Mouse (Mus musculus): ENCODE data around the gene Camkv.

Gene Camkv

DNA sequence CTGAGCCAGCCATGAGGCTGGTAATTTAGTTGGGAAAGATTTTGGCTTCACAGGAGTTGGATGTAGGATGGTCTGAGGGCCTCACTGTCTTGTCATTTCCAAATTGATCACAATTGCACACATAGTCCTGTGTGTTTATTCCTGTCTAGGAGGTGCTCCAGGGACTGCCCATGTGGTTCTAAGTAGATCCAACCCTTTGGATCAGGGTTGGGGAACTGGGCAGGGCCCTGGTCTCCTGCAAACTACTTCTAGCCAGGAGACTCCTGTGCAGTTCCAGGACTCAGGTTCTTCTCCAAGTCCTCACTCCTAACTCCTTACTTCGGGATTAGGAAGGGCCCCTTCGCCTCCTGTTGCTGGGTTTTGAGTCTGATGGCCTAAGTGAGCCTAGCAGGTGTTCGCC, at the start of gene Camkv:
Gene Camkv (plus strand): TSS at position 301 of the 400 bp plus-strand sequence.
- DNase-seq (ENCODE audit: low spot score in 2 of 2) = no peak

DNA sequence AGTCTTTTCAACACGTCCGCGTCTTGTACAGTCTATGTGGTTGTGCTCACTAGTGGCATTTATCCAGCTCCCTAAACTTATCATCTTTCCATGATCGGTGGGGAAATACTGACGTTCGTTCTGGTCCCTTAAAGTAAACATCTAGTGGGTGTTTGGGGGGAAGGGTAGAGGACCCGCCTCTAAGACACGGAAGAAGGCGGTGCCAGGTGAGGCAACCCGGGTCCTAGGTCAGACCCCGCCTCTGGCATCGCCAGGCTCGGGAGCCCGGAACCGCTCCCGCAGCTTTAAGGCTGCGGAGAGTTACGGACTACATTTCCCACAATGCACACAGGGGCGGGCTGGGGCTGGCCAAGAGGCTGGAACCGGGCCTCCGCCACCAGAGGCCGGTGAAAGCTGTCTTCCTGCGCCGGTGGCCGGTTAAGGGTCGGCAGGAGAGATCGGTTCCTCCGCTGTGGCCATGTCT, 47.6 kb upstream of the Camkv start, which contains the start of gene Mon1a:
Gene Mon1a (plus strand): TSS at position 348 of the 463 bp plus-strand sequence.
- peak; percentile 91 to 93 for DNase-seq (ENCODE audit: low spot score in 2 of 2)

DNA sequence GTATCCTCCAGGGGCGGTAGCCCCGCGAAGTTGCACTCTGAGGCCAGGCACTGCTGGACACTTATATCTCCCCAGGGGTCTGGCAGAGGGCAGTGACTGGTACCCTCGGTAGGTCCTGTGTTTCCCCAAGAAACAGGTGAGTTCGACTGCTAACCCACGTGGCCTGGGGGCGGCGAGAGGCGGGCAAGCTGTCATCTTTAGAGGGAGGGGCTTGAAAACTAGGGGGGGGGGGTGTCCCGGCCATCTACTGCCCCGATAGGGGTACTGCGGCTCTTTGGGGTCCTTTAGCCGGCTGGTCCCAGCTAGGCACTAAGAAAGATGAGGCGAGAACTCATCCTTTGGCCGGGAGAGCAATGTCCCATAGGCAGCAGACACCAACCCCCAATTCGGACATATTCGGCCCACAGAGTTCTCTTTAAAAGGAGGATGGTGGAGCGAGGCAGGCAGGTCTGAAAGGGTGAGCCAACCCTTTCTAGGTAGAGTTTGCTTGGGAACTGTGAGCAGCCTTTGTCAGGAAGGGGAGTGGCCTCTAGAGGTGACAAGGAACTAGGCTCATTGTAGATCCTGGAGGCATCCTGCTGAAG, 47.1 kb upstream of the Camkv start:
- DNase-seq (ENCODE audit: low spot score in 2 of 2) = no peak

DNA sequence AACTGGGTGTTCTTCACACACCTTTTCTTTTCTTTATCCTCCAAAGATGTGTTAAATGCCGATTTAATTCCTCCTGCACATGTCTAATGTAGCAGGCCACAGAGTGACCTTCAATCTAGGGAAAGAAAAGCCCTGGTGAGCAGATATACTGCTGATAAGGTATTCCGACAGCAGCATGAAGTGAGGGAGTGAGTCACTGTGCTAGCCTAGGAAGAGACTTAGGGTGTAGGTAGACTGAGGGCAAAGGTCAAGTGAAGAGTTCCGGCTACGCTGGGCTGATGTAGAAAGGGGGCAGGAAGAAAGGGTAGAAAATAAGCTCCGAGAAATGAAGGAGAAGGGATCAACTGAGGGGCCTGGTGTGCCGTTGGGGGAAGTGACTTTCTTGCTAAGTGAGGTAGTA, 45.2 kb upstream of the Camkv start:
- no peak for DNase-seq (ENCODE audit: low spot score in 2 of 2)

DNA sequence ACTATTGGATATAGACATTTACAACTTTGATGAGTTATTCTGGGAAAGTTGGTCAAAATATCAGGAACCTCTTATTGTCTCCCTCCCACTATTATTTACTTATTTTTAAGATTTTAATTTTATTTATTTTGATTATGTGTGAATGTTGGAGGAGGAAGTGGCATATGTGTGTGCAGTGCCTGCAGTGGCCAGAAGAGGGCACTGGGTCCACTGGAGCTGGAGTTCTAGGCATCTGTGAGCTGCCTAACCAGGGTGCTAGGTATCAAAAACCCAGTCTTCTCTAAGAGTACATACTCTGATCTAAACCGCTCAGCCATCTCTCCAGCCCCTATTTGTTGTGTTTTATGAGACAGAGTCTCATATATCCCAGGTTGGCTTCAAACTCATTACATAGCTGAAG, 44.5 kb upstream of the Camkv start:
- DNase-seq (ENCODE audit: low spot score in 2 of 2) = no peak

DNA sequence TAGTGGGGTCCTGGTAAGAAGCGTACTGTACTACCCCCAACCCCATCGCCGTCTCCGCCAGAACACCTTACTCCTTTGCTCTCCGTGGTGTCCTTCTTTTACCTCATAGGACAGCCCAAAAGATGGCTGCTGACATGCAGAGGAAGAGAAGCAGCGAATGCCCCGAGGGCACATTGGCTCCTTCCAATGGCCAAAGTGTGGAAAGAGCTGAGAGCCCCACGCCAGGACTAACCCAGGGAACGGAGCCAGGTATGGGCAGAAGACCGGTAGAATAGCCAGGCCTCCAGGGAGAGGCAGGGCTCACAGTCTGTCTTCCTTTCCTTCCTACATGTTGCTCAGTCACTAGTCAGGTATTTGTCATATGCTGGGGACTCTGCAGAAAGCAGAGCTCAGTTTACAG, 36.9 kb upstream of the Camkv start:
- no peak for DNase-seq (ENCODE audit: low spot score in 2 of 2)

DNA sequence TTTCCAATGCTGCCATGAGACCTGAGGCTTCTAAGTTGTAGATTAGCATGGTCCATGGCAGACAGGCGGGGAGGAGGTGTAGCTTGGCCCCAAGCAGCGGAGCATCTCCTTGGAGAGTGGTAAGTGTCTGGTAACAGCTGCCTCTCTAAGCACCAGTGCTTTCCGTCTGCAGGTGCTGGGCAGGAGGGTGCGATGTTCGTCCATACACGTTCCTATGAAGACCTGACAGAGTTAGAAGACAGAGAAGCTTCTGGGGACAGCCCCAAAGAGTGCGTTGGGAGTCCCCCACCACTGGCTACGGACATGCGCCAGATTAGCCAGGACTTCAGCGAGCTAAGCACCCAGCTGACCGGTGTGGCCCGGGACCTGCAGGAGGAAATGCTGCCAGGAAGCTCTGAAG, 35.6 kb upstream of the Camkv start:
- no peak for DNase-seq (ENCODE audit: low spot score in 2 of 2)

DNA sequence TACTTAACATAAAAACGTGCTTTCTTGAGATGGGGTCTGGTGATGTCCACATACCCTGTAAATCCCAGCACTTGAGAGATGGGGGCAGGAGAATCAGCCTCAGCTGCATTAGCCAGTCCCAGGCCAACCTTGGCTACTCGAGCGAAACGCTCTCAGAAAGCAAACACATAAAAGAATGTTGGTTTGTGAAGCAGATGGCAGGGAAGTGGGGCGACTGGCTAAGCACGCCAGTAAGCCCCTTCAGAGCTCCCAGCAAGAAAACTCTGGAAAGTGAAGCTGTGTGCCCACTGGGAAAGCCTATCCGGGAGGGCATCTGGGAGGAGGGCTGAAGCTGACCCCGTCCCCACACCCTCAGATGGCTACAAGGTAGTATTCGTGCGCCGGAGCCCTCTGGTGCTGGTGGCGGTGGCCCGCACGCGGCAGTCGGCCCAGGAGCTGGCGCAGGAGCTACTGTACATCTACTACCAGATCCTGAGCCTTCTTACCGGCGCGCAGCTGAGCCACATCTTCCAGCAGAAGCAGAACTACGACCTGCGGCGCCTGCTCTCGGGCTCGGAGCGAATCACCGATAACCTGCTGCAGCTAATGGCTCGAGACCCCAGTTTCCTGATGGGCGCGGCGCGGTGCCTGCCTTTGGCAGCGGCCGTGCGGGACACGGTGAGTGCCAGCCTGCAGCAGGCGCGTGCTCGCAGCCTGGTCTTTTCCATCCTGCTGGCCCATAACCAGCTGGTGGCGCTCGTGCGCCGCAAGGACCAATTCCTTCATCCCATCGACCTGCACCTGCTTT, 34.4 kb upstream of the Camkv start:
- DNase-seq (ENCODE audit: low spot score in 2 of 2) = no peak

DNA sequence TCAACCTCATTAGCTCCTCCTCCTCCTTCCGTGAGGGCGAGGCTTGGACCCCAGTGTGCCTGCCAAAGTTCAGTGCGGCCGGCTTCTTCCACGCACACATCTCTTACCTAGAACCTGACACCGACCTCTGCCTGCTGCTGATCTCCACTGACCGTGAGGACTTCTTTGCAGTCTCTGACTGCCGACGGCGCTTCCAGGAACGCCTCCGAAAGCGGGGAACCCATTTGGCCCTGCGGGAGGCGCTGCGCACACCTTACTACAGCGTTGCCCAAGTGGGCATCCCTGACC, 33.9 kb upstream of the Camkv start:
- no peak for DNase-seq (ENCODE audit: low spot score in 2 of 2)

DNA sequence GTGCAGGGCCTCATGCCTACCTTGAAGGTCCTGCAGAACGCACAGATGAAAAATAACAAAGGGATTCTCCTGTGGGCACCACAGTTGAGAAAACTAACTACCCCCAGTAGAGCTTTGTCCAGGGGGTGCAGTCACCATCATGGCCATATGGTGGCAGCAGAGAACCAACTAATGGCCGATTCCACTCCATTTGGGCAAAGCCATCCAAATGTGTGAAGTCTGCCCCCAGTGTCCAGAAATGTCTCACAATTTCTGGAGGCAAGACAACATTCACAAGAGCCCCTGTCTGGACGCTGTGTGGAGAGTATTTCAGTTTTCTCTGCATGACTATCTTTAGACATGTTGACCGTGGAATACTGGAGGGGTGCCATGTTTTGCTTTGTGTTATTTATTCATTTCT, 30.7 kb upstream of the Camkv start:
- DNase-seq (ENCODE audit: low spot score in 2 of 2) = peak; percentile 82 to 91

DNA sequence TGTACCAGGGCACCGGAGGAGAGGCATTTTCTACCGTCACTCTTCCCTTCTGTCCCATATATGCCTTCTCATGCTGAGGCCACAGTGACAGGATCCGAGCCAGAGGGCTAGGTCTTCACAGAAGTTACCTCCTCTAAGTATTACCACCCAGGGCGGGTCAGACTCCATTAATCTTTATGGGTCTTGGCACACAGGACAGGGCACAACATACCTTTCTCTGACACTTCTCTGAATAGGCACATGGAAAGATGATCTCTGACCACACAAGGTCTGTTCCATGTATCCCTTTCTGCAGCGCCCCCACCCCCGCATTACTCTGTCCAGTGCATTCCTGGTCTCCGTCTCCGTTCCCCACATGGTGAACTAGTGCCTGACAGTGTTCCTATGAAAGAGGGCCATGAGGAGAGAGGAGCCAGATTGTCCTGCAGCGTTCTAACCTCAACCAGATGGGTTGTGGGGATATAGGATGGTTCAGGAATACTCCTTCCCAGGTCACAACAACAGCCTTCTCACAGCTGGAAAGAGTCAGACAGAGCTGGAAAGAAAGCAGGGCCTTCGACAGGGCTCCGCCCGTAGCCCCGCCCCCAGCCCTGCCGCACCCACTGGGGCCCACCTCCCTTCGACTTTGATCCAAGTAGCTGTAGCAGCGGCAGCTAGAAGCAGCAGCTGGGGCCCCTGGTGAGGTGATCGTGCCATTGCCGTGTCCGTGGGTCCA, 29.1 kb upstream of the Camkv start, which contains the start of gene Mst1r:
Gene Mst1r (plus strand): TSS at position 622 of the 715 bp plus-strand sequence.
- peak; percentile 80 to 86 for DNase-seq (ENCODE audit: low spot score in 2 of 2)

DNA sequence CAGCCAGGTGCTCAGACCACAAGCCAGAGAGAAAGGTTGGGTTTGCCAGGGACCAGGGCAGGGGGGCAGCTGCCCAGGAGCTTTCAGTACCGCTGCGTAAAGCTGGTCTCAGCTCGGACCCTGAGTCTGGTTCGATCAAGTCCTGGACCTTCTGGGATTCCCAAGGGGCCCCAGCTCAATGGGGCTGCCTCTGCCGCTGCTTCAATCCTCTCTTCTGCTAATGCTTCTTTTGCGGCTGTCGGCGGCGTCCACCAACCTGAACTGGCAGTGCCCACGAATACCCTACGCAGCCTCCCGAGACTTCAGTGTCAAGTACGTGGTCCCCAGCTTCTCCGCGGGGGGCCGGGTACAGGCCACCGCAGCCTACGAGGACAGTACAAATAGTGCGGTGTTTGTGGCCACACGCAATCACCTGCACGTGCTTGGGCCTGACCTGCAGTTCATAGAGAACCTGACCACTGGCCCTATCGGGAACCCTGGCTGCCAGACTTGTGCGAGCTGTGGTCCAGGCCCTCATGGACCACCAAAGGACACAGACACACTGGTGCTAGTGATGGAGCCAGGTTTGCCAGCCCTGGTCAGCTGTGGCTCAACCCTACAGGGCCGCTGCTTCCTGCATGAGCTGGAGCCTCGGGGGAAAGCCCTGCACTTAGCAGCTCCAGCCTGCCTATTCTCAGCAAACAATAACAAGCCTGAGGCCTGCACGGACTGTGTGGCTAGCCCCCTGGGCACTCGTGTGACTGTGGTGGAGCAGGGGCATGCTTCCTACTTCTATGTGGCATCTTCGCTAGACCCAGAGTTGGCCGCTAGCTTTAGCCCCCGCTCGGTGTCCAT, 28.3 kb upstream of the Camkv start:
- no peak for DNase-seq (ENCODE audit: low spot score in 2 of 2)

DNA sequence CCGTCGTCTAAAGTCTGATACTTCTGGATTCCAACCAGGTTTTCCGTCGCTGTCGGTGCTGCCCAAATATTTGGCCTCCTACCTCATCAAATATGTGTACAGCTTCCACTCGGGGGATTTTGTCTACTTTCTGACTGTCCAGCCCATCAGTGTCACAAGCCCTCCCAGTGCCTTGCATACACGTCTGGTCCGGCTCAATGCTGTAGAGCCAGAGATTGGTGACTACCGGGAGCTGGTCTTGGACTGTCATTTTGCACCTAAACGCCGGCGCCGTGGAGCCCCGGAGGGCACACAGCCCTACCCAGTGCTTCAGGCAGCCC, 27.7 kb upstream of the Camkv start:
- DNase-seq (ENCODE audit: low spot score in 2 of 2) = no peak

DNA sequence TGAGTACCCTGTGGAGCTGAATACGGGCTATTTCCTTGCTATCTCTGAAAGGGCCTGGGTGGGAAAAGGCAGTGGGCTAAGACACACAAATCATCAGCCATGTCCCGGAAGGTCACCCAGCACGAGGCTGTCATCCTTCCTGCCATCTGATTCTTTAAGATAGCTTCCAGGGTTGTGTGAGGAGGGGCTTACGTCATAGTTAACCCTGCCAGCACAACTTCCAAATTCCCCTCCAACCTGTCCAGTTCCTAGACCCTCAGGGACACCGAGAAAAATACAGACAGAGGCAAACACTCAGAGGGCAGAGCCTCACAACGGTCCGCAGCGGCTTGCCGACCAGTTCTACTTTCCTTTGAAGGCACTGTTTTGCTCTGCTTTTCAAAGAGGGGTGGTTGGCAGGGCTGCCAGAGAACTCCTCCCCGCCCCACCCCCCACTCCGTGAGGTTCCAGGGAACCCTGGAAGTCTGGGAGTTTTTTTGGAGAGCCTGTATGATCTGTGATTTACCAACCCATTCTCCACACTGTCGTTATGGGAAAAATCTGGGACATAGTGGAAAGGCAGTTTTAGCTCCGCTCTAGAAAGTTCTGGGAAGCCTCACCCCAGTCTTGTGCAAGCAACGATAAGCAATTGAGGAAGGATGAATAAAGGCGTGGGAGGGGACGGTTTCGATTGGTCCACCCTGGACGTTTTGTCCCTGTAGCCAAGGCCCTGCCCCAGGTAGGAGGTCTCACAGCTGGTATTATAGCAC, 26.9 kb upstream of the Camkv start:
- DNase-seq (ENCODE audit: low spot score in 2 of 2) = peak; percentile 74 to 78

DNA sequence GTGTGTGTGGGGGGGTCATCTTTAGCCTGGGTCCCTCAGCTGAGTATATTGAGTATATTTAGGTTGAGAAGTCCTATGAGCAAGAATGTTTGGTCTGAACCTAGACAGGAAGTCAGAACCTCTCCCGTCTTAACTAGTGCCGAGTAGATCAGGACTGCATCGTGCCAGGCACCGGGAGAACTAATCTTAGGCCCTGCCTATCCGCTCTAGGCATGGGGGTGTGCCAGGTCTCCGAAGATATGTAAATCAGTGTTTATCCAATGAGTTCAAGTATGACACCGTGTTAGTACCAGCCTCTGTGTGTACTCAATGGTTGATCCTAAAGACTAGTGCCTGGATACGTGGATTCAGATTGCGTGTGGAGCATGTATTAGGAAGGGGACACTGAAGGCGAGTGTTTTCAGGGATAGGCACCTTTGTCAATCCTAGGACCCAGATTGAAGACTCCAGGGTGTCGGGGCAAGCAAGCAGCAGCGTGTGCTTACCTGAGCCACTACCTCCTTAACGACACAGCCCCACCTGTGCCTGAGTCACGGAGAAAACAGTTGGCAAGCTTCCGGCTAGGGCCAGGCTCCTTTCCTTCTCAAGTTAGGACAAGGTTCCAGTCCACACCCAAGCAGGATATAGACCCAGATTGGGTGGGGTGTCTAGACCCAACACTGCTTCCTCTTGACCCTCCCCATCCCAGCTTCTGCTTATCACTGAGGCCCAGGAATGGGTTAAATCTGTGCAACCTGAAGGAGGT, 25.3 kb upstream of the Camkv start:
- no peak for DNase-seq (ENCODE audit: low spot score in 2 of 2)

DNA sequence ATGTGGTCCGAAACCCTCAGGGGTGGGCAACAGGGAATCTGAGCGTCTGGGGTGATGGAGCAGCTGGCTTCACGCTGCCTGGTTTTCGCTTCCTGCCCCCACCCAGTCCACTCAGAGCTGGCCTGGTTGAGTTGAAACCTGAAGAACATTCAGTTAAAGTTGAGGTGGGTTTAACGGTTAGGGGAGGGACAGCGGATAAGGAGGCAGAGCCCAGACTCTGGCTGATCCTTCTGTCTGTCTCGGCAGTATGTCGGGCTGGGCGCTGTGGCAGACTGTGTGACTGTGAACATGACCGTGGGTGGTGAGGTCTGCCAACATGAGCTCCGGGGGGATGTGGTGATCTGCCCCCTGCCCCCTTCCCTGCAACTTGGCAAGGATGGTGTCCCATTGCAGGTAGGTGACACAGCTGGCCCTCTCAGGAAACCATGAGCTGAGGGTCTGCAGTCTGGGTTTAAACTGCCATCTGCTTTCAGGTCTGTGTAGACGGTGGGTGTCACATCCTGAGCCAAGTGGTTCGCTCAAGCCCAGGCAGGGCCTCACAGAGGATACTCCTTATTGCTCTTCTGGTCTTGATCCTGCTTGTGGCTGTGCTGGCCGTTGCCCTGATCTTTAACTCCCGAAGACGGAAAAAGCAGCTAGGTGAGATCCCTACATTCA, 20.6 kb upstream of the Camkv start:
- no peak for DNase-seq (ENCODE audit: low spot score in 2 of 2)

DNA sequence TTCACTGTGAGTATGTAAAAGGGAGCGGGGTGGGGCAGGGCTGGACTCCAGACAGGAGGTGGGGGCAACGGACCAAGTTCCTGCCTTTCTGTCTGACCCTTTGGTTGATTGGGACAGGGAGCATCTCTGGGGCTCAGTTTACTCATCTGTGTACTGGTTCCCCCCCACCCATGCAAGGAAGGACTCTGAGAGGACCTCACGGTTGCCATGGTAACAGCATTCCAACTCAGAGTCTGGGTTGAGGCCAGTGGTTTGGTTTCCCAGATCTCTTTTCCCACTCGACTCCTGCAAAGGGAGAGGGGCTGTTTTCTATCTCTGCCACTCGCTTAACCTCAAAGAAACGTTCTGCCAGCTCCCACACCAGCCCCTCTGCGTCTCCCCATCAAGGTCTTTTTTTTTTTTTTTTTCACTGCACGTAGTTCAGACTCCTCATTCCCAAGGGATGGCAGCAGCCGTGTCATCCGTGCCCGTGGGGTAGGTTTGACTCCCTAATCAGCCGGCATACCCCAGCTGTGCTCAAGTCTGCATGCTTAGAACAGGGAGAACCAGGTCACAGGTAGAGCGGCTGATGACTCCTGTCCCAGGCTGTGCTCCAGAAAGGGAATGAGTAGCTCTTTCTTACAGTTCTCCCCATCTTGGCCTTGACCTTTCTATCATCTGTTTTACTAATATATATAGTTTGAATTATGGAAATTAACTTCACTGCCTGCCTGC, 17.4 kb upstream of the Camkv start:
- no peak for DNase-seq (ENCODE audit: low spot score in 2 of 2)

DNA sequence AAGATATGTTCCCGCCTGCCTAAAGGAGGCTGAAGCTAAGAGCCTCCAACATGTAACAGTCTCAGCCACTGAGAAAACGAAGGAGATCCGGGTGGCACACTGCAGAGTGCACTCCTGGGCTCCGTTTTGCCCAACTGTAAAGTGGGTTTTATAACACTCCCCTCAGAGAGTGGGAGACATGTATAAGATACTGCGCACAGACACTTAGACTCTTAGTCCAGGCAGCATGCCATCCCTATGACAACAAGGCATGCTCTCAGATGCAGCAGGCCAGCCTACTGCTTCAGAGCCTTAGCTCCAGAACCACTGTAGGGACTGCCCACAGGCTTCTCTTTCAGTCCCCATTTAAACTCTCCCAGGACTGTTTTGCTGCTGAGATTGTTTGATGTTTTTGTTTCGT, 16.6 kb upstream of the Camkv start:
- DNase-seq (ENCODE audit: low spot score in 2 of 2) = no peak

DNA sequence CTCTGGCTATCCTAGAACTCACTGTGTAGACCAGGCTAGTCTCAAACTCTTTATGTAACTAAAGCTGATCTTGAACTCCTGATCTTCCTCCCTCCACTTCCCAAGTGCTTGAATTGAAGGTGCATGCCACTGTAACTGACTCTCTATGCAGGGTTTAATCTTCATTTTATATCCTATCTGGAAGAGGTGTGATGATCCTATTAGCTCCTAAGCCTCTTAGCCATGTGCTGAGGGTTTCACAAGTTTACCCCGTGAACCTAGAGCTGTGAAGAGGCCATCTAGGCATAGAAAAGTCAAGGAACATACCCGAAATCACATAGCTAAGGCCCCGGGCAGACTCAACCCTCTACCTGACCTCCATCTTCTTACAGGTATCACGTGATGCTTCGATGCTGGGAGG, 16.0 kb upstream of the Camkv start:
- DNase-seq (ENCODE audit: low spot score in 2 of 2) = no peak

DNA sequence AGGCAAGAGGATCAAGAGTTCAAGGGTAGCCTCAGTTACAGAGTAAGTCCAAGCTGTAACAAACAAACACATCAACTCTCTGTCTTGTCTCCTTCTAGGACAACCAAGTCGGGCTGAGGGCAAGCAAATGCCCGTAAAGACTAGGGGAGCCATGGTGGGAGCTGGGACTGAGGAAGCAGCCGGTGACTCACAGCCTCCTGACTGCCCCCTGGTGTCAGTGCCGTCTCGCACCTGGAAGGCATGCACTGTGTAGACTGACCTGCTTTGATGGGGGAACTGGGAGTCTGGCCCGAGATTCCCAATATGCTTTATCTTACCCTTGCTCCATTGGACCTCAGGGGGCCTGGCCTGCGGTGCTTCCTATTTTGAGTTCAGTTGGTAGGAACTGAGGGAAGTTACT, 12.5 kb upstream of the Camkv start:
- no peak for DNase-seq (ENCODE audit: low spot score in 2 of 2)
